ENCODE assay signal across 8 mouse cellular contexts in the genomic region with DNA sequence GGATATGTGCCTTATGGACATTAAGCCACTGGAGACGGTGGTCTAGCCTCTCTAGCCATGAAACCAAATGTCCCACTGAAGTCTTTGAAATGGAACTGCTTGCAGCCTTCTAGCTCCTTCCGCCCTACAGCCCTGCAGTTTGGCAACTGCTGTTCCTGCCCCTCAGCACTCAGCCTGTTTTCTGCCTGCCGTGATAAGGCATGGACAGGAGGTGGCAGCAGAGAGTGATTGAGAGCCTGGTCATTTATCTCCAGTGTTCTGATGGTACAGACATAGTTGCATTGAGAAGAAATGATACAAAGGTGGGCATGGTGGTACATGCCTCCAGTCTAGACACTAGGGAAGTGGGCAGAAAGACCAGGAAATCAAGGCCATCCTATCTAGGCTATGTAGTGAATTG. TPM values are rescaled to one million over a fixed set of nuclear protein-coding genes. Genes with fewer than 3 reads are reported as not detected.
DNase-seq lines count a peak whose midpoint lies in the region; ATAC-seq and TF ChIP-seq lines count a peak whose summit lies in the region.

No protein-coding gene starts in this region.

- TF ChIP-seq POLR2A in spleen, adult 2 months (IDR thresholded peaks at IDR 0.05; ENCODE audit: low read depth, low read length) = no peak

- no peaks in the 10 kb centered on the region for H3K27me3 ChIP-seq in hindbrain, embryonic 14.5 days (ENCODE audit: control insufficient read depth, insufficient read depth, low read length)
- H3K27me3 ChIP-seq in hindbrain, embryonic 13.5 days = 0 out of 2 replicates have a peak, but pooled peaks cover 5% of the 10 kb centered on the region
- no peaks in the 10 kb centered on the region for H3K27me3 ChIP-seq in forebrain, embryonic 15.5 days
- 0 out of 2 replicates have a peak, but pooled peaks cover 3% of the 10 kb centered on the region for H3K27me3 ChIP-seq in midbrain, embryonic 13.5 days
- H3K27me3 ChIP-seq in spleen, adult 2 months (ENCODE audit: control insufficient read depth, insufficient read depth, low read length) = no peaks in the 10 kb centered on the region

- intact Hi-C loops in left cerebral cortex, postnatal 36 days (cut with DNase I) = loop anchor here (10.0 kb wide), 1 partner anchor 437 kb away; no protein-coding TSS in a partner anchor

- H3K4me3 ChIP-seq in hindbrain, embryonic 14.5 days (replicated peaks; ENCODE audit: low read length) = no peak overlapping the region
- H3K4me3 ChIP-seq in hindbrain, embryonic 13.5 days = no peak overlapping the region
- no peak overlapping the region for H3K4me3 ChIP-seq in forebrain, embryonic 15.5 days
- H3K4me3 ChIP-seq in midbrain, embryonic 13.5 days (replicated peaks) = no peak overlapping the region
- no peak overlapping the region for H3K4me3 ChIP-seq in spleen, adult 2 months (ENCODE audit: extremely low read depth, insufficient read depth, insufficient read length)

- TF ChIP-seq CTCF in spleen, adult 2 months (IDR thresholded peaks at IDR 0.05; ENCODE audit: extremely low read depth, insufficient read depth, insufficient read length, insufficient replicate concordance) = peak; percentile 67; the same call in 1 of the 2 replicates

- peak; percentile 74 for DNase-seq in hindbrain, embryonic 14.5 days (ENCODE audit: low spot score)
- DNase-seq in c-Kit-positive CD71-positive TER-119-negative erythroid progenitor cells, embryonic 14.5 days (ENCODE audit: low read depth) = peak; percentile 54
- DNase-seq in left cerebral cortex, postnatal 36 days (ENCODE audit: low spot score in 2 of 2) = peak; percentile 64
- peak in 1 of 2 experiments; percentile 66 for DNase-seq in spleen, adult 2 months (ENCODE audit: low read depth in 1 of 2, low spot score in 2 of 2)

- H3K9ac ChIP-seq in hindbrain, embryonic 14.5 days = no peak overlapping the region
- H3K9ac ChIP-seq in hindbrain, embryonic 13.5 days = no peak overlapping the region
- H3K9ac ChIP-seq in forebrain, embryonic 15.5 days (replicated peaks) = no peak overlapping the region
- H3K9ac ChIP-seq in midbrain, embryonic 13.5 days (replicated peaks) = no peak overlapping the region

- WGBS in hindbrain, embryonic 14.5 days = 34% methylated on average over 3 of the region's 3 CpGs
- WGBS in hindbrain, embryonic 13.5 days = 32% methylated on average over 3 of the region's 3 CpGs
- 21% methylated on average over 3 of the region's 3 CpGs for WGBS in forebrain, embryonic 15.5 days
- 28% methylated on average over 3 of the region's 3 CpGs for WGBS in midbrain, embryonic 13.5 days
- WGBS in spleen, adult 2 months = 24% methylated on average over 3 of the region's 3 CpGs

- H3K4me2 ChIP-seq in hindbrain, embryonic 14.5 days (replicated peaks) = no peak overlapping the region
- H3K4me2 ChIP-seq in hindbrain, embryonic 13.5 days = no peak overlapping the region
- H3K4me2 ChIP-seq in forebrain, embryonic 15.5 days (replicated peaks) = no peak overlapping the region
- no peak overlapping the region for H3K4me2 ChIP-seq in midbrain, embryonic 13.5 days (replicated peaks)

- H3K36me3 ChIP-seq in hindbrain, embryonic 14.5 days (replicated peaks; ENCODE audit: control insufficient read depth, insufficient read depth) = no peaks in the 10 kb centered on the region
- no peaks in the 10 kb centered on the region for H3K36me3 ChIP-seq in hindbrain, embryonic 13.5 days
- H3K36me3 ChIP-seq in forebrain, embryonic 15.5 days = no peaks in the 10 kb centered on the region
- H3K36me3 ChIP-seq in midbrain, embryonic 13.5 days = no peaks in the 10 kb centered on the region
- peaks cover 23% of the 10 kb centered on the region for H3K36me3 ChIP-seq in spleen, adult 2 months (ENCODE audit: control insufficient read depth, insufficient read depth, low read length)

- no peak for ATAC-seq in hindbrain, embryonic 14.5 days (ENCODE audit: low FRiP score)
- no peak for ATAC-seq in hindbrain, embryonic 13.5 days (ENCODE audit: low FRiP score)
- ATAC-seq in forebrain, embryonic 15.5 days (replicated peaks) = peak; percentile 58
- peak; percentile 86 for ATAC-seq in inflammation-experienced regulatory T-cells, adult 6 months
- peak; percentile 48; the same call in 1 of the 2 replicates for ATAC-seq in midbrain, embryonic 13.5 days

- H3K9me3 ChIP-seq in hindbrain, embryonic 14.5 days (ENCODE audit: control insufficient read depth, low read length) = no peaks in the 10 kb centered on the region
- no peaks in the 10 kb centered on the region for H3K9me3 ChIP-seq in hindbrain, embryonic 13.5 days
- H3K9me3 ChIP-seq in forebrain, embryonic 15.5 days = no peaks in the 10 kb centered on the region
- no peaks in the 10 kb centered on the region for H3K9me3 ChIP-seq in midbrain, embryonic 13.5 days

- H3K27ac ChIP-seq in hindbrain, embryonic 14.5 days = no peak overlapping the region
- no peak overlapping the region for H3K27ac ChIP-seq in hindbrain, embryonic 13.5 days
- no peak overlapping the region for H3K27ac ChIP-seq in forebrain, embryonic 15.5 days (replicated peaks)
- no peak overlapping the region for H3K27ac ChIP-seq in midbrain, embryonic 13.5 days
- no peak overlapping the region for H3K27ac ChIP-seq in spleen, adult 2 months (ENCODE audit: insufficient read depth, low read length)

- no peaks in the 10 kb centered on the region for H3K4me1 ChIP-seq in hindbrain, embryonic 14.5 days (replicated peaks; ENCODE audit: control insufficient read depth, insufficient read depth, low read length)
- peaks cover under 1% of the 10 kb centered on the region; the same call in 1 of the 2 replicates for H3K4me1 ChIP-seq in hindbrain, embryonic 13.5 days (replicated peaks)
- H3K4me1 ChIP-seq in forebrain, embryonic 15.5 days = peaks cover under 1% of the 10 kb centered on the region; the same call in 1 of the 2 replicates
- H3K4me1 ChIP-seq in midbrain, embryonic 13.5 days (replicated peaks) = no peaks in the 10 kb centered on the region
- H3K4me1 ChIP-seq in spleen, adult 2 months (ENCODE audit: control insufficient read depth, insufficient read depth, insufficient read length) = no peaks in the 10 kb centered on the region

RNA-seq across cellular contexts. Expression of a gene that starts 13.4 kb away (rescaled TPM):
- 84.0 and 84.3 TPM in 2 replicates for polyA plus RNA-seq in hindbrain, embryonic 14.5 days (2014; fragmentation: Nextera tagmentation; extraction: Ambion mirVana)
- 77.2 and 79.3 TPM in 2 replicates for polyA plus RNA-seq in hindbrain, embryonic 13.5 days (2015; fragmentation: Nextera tagmentation; extraction: Ambion mirVana)
- polyA plus RNA-seq in forebrain, embryonic 15.5 days (2015; fragmentation: Nextera tagmentation; extraction: Ambion mirVana) = 70.0 and 71.9 TPM in 2 replicates
- polyA plus RNA-seq in inflammation-experienced regulatory T-cells, adult 6 months (2017; shearing (Covaris generic)) = 10 to 100 TPM; 31.2 to 49.1 (median 47.2) TPM
- total RNA-seq in left cerebral cortex, postnatal 36 days (2021) = 100 to 1,000 TPM; 114 to 123 TPM
- 78.6 and 80.0 TPM in 2 replicates for polyA plus RNA-seq in midbrain, embryonic 13.5 days (2015; fragmentation: Nextera tagmentation; extraction: Ambion mirVana)
- 21.8 and 22.0 TPM in 2 replicates for polyA plus RNA-seq in spleen, adult 2 months (2012; rRNA removed)

RNA-seq across cellular contexts. Expression of a gene that starts 39.4 kb away (rescaled TPM):
- polyA plus RNA-seq in hindbrain, embryonic 14.5 days (2014; fragmentation: Nextera tagmentation; extraction: Ambion mirVana) = 2.2 and 3.2 TPM in 2 replicates
- polyA plus RNA-seq in hindbrain, embryonic 13.5 days (2015; fragmentation: Nextera tagmentation; extraction: Ambion mirVana) = 1.7 and 2.2 TPM in 2 replicates
- 1.2 and 1.4 TPM in 2 replicates for polyA plus RNA-seq in forebrain, embryonic 15.5 days (2015; fragmentation: Nextera tagmentation; extraction: Ambion mirVana)
- polyA plus RNA-seq in inflammation-experienced regulatory T-cells, adult 6 months (2017; shearing (Covaris generic)) = 1 to 10 TPM in 1 of 3 experiments, under 1 TPM in 1, not detected in 1; 0.28 to 1.0 TPM
- total RNA-seq in left cerebral cortex, postnatal 36 days (2021) = 1 to 10 TPM; 2.1 to 2.4 TPM
- 1.3 TPM in 2 replicates for polyA plus RNA-seq in midbrain, embryonic 13.5 days (2015; fragmentation: Nextera tagmentation; extraction: Ambion mirVana)
- polyA plus RNA-seq in spleen, adult 2 months (2012; rRNA removed) = 78.9 and 92.2 TPM in 2 replicates

Comparison
In these comparisons a context has a peak if more than half of its experiments do, and no peak if none do; other contexts are left out.
1. ATAC-seq: peak in forebrain, embryonic 15.5 days (single experiment), inflammation-experienced regulatory T-cells, adult 6 months (single experiment) and midbrain, embryonic 13.5 days (single experiment); none in hindbrain, embryonic 14.5 days (single experiment) and hindbrain, embryonic 13.5 days (single experiment).
2. RNA of a gene that starts 39.4 kb away (polyA plus RNA-seq): 78.9 to 92.2 TPM in spleen, adult 2 months; 2.2 to 3.2 TPM in hindbrain, embryonic 14.5 days, 1.7 to 2.2 TPM in hindbrain, embryonic 13.5 days, 1.2 to 1.4 TPM in forebrain, embryonic 15.5 days, 1.3 TPM in midbrain, embryonic 13.5 days and 0.28 to 1.0 TPM in inflammation-experienced regulatory T-cells, adult 6 months; every median in the first group is over 10 times any median in the second.